Mouse (Mus musculus): ENCODE measurements around the gene Akap6. TPM values are rescaled to one million over a fixed set of nuclear protein-coding genes. Genes with fewer than 3 reads are reported as not detected.

Gene Akap6
- polyA plus RNA-seq, 1 experiment from 2014 or later = 2.3 TPM

DNA sequence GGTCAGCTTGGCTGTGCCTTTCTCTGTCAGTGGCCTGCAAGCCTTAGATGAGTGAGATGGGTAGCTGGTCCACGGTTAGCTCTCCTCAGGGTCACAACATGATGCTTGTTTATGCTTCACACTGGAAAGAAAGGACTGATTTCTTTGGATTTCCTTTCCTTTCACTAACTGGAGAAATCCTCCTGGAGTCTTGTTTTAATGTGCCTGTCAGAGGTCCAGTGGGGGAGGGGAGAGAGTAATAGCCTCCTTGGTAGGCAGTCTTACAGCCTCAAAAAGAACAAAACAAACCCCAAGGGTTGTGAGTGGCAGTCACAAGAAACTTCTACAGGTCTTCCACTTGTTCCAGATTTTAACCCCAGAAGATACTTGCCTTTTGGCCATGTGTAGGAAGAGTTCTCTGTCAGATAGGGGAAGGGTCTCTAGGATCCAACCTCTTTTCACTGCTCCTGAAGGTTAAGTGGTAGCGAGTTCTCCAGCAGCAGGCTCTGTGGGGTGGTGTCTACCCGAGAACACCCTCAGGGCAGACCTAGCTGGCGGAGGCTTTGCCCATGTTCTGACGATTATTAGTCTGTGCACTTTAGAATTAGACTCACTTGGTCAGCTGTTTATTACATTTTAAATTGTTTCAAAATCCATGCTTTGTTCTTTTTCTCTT, 780 bp upstream of the Akap6 start:
- Histone ChIP-seq H3K9me3 (no peaks in the 10 kb centered on the region), H3K36me3 (no peaks in the 10 kb centered on the region), H3K4me1 (peaks cover 20% of the 10 kb centered on the region), H3K4me3 (no peak overlapping the region), H3K27ac (no peak overlapping the region), H3K27me3 (ENCODE audit: insufficient read depth, poor library complexity, severe bottlenecking) (no peaks in the 10 kb centered on the region)
- DNase-seq (ENCODE audit: low spot score) = no peak
- 63% methylated on average over 5 of the region's 5 CpGs for WGBS

DNA sequence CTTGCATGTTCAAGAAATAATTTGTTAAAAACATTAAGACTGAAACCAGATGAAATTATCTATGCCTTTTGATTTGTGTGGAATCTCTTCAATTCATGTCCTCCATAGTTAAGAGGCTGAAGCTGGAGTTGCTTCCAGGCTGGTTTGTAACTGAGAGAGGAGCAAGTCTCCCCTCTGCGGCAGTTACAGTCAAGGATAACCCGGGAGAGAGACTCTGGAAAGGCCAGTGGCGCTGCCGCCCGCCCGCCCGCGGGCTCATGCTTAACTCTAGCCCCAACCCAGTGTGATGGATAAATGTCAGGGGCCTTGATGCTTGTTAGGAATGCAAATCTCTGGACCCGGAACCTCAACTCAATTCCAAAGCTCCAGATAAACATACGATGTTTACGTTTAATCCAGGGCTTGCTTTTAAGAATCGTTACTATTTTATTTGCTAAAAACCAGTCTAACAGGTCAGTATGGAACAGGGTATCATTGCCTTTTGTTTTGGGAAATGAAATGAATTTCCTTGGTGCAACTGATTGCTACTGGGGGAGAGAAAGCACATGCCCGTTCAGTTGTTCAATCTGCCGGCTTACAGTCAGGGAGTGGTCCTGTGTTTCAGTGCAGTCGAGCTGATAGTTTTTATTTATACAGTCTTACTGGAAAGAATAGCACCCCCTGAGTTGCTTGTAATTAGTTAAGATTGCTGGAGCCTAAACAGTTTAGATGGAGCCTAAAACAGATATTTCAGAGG, 946 bp downstream of the Akap6 start:
- 45% methylated on average over 15 of the region's 15 CpGs for WGBS
- DNase-seq (ENCODE audit: low spot score) = no peak
- no peak overlapping the region for H3K4me3 ChIP-seq

GRCm38 (mm10) chr12:52700697-52701191, 1.6 kb downstream of the Akap6 start:
- Histone ChIP-seq H3K4me3 (peak overlapping the region; percentile 31; the same call in 1 of the 2 replicates), H3K36me3 (no peaks in the 10 kb centered on the region), H3K27me3 (ENCODE audit: insufficient read depth, poor library complexity, severe bottlenecking) (no peaks in the 10 kb centered on the region), H3K4me1 (peaks cover 20% of the 10 kb centered on the region), H3K9me3 (no peaks in the 10 kb centered on the region), H3K27ac (peak overlapping the region; percentile 26)
- 48% methylated on average over 15 of the region's 15 CpGs for WGBS
- DNase-seq (ENCODE audit: low spot score) = no peak

More for the DNA sequence above, 946 bp downstream of the Akap6 start:
- Histone ChIP-seq H3K9me3 (no peaks in the 10 kb centered on the region), H3K27me3 (ENCODE audit: insufficient read depth, poor library complexity, severe bottlenecking) (no peaks in the 10 kb centered on the region), H3K27ac (peak overlapping the region; percentile 26; the same call in 1 of the 2 replicates), H3K4me1 (peaks cover 20% of the 10 kb centered on the region), H3K36me3 (no peaks in the 10 kb centered on the region)

DNA sequence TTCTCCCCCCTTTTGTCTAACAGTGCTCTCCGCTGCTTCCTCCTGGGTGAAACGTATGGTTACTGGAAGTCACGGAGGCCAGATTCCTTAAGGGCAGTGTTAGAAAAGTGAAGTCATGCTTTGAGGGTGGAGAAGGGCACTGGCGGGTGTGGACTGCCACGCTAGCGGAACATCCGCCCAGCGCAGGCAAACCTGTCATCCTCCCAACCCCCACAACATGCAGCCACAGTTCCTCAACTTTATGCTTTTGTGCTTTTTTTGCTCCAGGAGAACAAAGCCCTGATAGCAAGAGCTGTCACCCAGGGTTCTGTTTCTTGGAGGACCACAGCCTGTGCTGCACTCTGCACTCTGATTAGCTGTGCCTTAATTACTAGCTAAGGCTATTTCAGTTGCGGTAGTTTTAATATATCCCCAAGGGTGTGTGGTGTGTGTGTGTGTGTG, 2.0 kb downstream of the Akap6 start:
- 32% methylated on average over 9 of the region's 9 CpGs for WGBS
- peak overlapping the region; percentile 26 for H3K27ac ChIP-seq

GRCm38 (mm10) chr12:52702368-52702967, 3.3 kb downstream of the Akap6 start:
- Histone ChIP-seq H3K36me3 (no peaks in the 10 kb centered on the region), H3K4me1 (peaks cover 20% of the 10 kb centered on the region), H3K27ac (no peak overlapping the region), H3K9me3 (no peaks in the 10 kb centered on the region), H3K27me3 (ENCODE audit: insufficient read depth, poor library complexity, severe bottlenecking) (no peaks in the 10 kb centered on the region), H3K4me3 (no peak overlapping the region)
- no peak for DNase-seq (ENCODE audit: low spot score)
- WGBS = 76% methylated on average over 12 of the region's 12 CpGs

More for the DNA sequence above, 2.0 kb downstream of the Akap6 start:
- Histone ChIP-seq H3K4me3 (peak overlapping the region; percentile 31; the same call in 1 of the 2 replicates), H3K27me3 (ENCODE audit: insufficient read depth, poor library complexity, severe bottlenecking) (no peaks in the 10 kb centered on the region), H3K9me3 (no peaks in the 10 kb centered on the region), H3K36me3 (no peaks in the 10 kb centered on the region), H3K4me1 (peaks cover 20% of the 10 kb centered on the region)
- DNase-seq (ENCODE audit: low spot score) = no peak

DNA sequence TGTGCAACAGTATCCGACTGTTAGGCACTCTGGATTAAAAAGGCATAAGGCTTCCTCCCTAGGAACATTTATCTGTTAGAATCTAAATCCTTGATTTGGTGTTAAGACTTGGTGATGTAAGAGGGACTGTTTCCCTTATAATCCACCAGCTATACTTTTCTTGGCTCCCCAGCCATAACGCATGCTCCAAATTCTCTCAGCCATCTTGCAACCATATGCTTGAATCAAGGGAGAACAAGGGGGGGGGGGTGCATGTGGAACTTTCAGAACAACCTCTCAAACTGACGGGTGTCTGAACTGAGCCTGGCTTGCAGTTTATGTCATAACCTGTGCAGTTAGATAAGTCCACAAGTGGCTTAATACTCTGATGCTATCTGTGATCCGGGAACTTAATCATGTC, 4.9 kb downstream of the Akap6 start:
- no peak overlapping the region for H3K27ac ChIP-seq

DNA sequence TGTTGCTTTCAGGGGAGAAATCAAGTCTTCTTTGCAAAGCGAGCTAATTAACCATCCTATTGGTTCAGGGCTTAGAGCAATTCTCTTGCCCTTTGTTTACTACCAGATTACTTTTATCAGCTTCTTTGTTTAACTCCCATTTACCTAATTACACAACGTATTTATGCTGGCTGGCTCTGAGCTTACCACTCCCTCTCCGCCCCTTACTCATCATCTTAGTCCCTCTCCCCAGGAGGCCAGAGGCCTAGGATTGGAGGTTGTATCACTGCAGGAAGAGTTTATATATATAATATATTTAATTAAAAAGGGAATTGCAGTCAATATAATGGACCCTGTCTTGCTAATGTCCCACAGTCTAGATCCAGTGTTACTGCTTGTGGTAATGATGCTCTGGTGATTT, 5.6 kb downstream of the Akap6 start:
- no peak for DNase-seq (ENCODE audit: low spot score)
- WGBS = 64% methylated on average over 3 of the region's 3 CpGs
- no peak overlapping the region for H3K27ac ChIP-seq
- H3K9me3 ChIP-seq = no peaks in the 10 kb centered on the region
- no peaks in the 10 kb centered on the region for H3K27me3 ChIP-seq (ENCODE audit: insufficient read depth, poor library complexity, severe bottlenecking)
- H3K4me1 ChIP-seq = peaks cover 12% of the 10 kb centered on the region
- H3K4me3 ChIP-seq = no peak overlapping the region
- H3K36me3 ChIP-seq = no peaks in the 10 kb centered on the region

More for the DNA sequence above, 4.9 kb downstream of the Akap6 start:
- DNase-seq (ENCODE audit: low spot score) = no peak
- Histone ChIP-seq H3K36me3 (no peaks in the 10 kb centered on the region), H3K9me3 (no peaks in the 10 kb centered on the region), H3K4me1 (peaks cover 12% of the 10 kb centered on the region), H3K4me3 (no peak overlapping the region), H3K27me3 (ENCODE audit: insufficient read depth, poor library complexity, severe bottlenecking) (no peaks in the 10 kb centered on the region)
- 78% methylated on average over 4 of the region's 4 CpGs for WGBS

DNA sequence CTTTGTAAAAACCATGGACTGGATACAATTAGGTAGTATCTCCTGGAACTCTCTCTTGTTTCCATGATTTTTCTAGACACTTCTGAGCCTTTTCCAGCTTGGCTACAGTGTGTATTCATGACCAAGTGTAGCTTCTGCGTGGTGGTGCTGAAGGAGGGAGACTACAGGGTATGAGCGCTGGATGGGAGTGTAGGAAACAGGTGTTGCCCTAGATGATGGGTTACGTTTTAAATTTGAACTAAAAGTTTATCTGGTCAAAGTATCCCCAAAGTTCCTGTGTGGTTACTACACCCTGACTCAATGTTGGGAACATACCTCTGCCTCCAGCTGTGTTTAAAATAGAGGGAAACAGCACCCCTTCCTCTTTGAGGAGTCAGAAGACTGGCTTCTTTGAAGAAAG, 12.2 kb downstream of the Akap6 start:
- no peak overlapping the region for H3K27ac ChIP-seq
- H3K27me3 ChIP-seq (ENCODE audit: insufficient read depth, poor library complexity, severe bottlenecking) = no peaks in the 10 kb centered on the region
- no peak for DNase-seq (ENCODE audit: low spot score)
- H3K4me3 ChIP-seq = no peak overlapping the region
- H3K36me3 ChIP-seq = no peaks in the 10 kb centered on the region
- 0 out of 2 replicates have a peak, but pooled peaks cover 5% of the 10 kb centered on the region for H3K4me1 ChIP-seq
- WGBS = 87% methylated on average over 3 of the region's 3 CpGs
- H3K9me3 ChIP-seq = no peaks in the 10 kb centered on the region

GRCm38 (mm10) chr12:52711857-52712640, 12.9 kb downstream of the Akap6 start:
- WGBS = 63% methylated on average over 7 of the region's 7 CpGs
- 0 out of 2 replicates have a peak, but pooled peaks cover 5% of the 10 kb centered on the region for H3K4me1 ChIP-seq
- no peaks in the 10 kb centered on the region for H3K9me3 ChIP-seq
- H3K4me3 ChIP-seq = no peak overlapping the region
- H3K36me3 ChIP-seq = no peaks in the 10 kb centered on the region
- no peaks in the 10 kb centered on the region for H3K27me3 ChIP-seq (ENCODE audit: insufficient read depth, poor library complexity, severe bottlenecking)
- no peak for DNase-seq (ENCODE audit: low spot score)
- no peak overlapping the region for H3K27ac ChIP-seq

- H3K27ac ChIP-seq = no peak overlapping the region
- no peaks in the 10 kb centered on the region for H3K36me3 ChIP-seq
- H3K27me3 ChIP-seq (ENCODE audit: insufficient read depth, poor library complexity, severe bottlenecking) = no peaks in the 10 kb centered on the region
- H3K9me3 ChIP-seq = no peaks in the 10 kb centered on the region
- H3K4me1 ChIP-seq = peaks cover 6% of the 10 kb centered on the region
- WGBS = 40% methylated on average over 6 of the region's 6 CpGs
- no peak for DNase-seq (ENCODE audit: low spot score)
- no peak overlapping the region for H3K4me3 ChIP-seq
Measured at GRCm38 (mm10) chr12:52718392-52718791, 19.2 kb downstream of the Akap6 start.

DNA sequence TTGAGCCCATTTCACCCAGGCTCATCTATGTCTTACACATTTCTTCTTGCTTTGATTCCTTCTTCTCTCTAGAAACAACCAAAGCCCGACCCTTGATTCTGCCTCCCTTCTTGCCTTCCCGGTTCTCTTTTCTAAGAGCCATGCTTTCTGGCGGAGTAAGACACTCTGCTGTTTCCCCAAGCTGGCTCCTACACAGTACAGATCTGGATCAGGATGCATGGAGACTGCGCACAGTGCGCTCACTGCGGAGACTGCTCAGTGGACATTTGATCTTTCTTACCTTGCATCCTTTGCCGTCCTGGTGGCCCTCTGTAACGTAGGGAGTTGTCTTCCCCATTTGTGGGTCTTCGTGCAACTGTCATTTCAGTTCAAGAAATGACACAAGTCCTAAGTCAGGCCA, 20.0 kb downstream of the Akap6 start:
- no peaks in the 10 kb centered on the region for H3K9me3 ChIP-seq
- H3K27ac ChIP-seq = no peak overlapping the region
- H3K36me3 ChIP-seq = no peaks in the 10 kb centered on the region
- H3K4me1 ChIP-seq = peaks cover 6% of the 10 kb centered on the region
- 86% methylated on average over 9 of the region's 9 CpGs for WGBS
- no peak for DNase-seq (ENCODE audit: low spot score)
- H3K4me3 ChIP-seq = no peak overlapping the region
- no peaks in the 10 kb centered on the region for H3K27me3 ChIP-seq (ENCODE audit: insufficient read depth, poor library complexity, severe bottlenecking)

- no peak overlapping the region for H3K4me3 ChIP-seq
- no peaks in the 10 kb centered on the region for H3K9me3 ChIP-seq
- H3K27ac ChIP-seq = no peak overlapping the region
- peaks cover 6% of the 10 kb centered on the region for H3K4me1 ChIP-seq
- no peaks in the 10 kb centered on the region for H3K36me3 ChIP-seq
- no peaks in the 10 kb centered on the region for H3K27me3 ChIP-seq (ENCODE audit: insufficient read depth, poor library complexity, severe bottlenecking)
- 78% methylated on average over 5 of the region's 5 CpGs for WGBS
- DNase-seq (ENCODE audit: low spot score) = no peak
Measured at GRCm38 (mm10) chr12:52719681-52720080, 20.5 kb downstream of the Akap6 start.

Data from heart, embryonic 10.5 days (tissue).